Mouse (Mus musculus) testis, adult 10 weeks (tissue): ENCODE results near the gene Tsc2. TPM values are rescaled to one million over a fixed set of nuclear protein-coding genes. Genes with fewer than 3 reads are reported as not detected.

Experiments
- polyA plus RNA-seq: library from polyadenylated mRNA; stranded (reverse); fragments of 350-450 nt; fragmentation: Illumina TruSeq; extraction: RNeasy Lipid Tissue Mini Kit (QIAGEN cat#74804); gene quantifications from one replicate; pipeline ENCODE4 v1.2.3, GENCODE M21; 2014; ENCODE audit warnings: low read depth, low replicate concordance

The Tsc2 gene
- polyA plus RNA-seq: 5.8 TPM

DNA sequence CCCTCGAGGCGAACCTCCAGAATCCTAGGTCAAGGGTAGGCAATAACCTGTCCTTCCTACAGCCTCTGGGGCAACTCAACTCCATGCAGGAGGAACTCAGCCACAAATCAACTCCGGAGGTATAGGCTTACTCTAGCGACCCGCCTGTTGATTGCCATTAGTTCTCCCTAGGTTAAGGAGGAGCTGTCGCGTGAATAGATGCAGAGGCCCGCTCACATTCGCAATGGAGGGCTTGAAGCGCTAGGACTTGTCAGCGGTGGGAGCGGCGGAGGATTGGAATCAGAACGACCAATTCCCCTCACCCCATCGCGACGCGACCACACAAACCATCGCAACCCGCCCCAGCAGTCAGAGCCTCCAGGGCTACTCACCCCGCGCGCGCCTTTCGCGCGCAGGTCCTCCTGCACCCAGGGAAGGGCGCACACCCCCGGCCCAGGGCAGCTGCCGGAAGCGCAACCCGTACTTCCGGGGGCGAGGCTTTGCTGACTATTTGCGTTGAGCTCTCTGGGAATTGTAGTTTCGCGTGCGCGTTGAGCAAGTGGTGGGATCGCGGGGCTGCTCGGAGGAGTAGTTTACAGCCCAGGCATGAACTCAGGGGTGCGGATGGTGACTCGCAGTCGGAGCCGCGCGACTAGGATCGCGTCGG is at the start of gene Tsc2, which contains the start of gene Nthl1:
Gene Tsc2, minus strand, starts transcription at position 464 of the 646 bp plus-strand sequence.
Gene Nthl1, plus strand, starts transcription at position 514 of the 646 bp plus-strand sequence.

DNA sequence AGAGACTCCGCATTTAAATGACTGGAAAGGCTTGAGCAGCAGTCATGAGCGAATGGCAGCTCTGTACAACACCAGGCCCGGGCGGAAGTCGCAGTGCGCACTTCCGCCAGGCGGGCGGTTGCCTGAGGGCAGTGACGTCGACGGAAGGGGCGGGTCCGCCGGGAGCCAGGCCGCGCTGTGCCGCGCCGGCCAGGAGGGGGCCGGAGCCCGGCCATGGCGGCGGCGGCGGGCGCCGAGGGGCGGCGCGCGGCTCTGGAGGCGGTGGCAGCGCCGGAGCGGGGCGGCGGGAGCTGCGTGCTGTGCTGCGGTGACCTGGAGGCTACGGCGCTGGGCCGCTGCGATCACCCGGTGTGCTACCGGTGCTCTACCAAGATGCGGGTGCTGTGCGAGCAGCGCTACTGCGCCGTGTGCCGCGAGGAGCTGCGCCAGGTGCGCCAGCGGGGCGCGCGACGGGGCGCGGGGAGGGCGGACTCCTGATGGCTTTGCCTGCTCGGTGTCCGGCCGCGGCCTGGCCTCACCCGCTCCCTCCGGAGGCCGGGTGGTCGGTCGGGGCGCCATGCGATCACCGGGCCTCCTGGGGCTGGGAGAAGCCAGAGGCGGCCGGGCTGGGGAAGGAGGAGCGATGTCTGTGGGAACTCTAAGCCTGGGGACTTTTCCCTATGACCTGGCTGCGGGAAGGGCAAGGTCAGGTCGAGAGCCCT is 37.3 kb upstream of the Tsc2 start, which contains the start of gene Zfp598:
Gene Zfp598, plus strand, starts transcription at position 143 of the 701 bp plus-strand sequence.

DNA sequence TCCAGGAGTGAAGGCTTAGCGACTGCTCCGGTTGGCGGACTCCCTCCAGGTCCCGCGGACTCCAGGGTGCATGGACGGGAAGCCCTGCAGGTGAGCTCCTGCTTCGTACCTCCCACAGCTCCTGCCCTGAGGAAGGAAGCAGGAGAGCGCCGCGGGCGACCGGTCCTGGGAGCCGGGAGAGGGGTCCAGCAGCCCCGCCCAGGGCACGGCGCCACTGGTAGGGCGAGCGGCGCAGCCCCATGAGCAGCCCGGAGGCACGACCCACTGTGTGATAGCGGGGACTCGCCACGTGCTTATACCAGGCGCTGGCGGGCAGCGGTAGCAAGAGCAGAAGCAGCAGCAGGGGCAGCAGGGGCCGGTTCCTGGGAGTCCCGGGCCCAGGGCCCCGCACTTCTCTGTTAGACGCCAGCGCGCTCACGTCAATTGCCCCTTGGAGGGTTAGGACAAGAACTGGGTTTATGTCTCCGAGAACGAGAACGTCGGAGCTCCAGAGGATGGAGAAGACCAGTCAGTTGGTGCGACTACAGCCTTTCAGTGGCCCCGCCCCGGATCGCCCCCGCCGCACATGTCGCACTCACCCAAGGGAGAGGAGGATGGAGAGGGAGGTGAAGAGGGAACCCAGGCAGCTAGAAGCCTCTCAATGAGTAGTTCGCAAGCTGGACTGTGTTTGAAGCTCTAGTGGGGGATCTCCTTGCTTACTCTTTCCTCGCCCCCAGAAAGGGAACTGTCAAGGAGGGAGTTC is 25.8 kb upstream of the Tsc2 start, which contains the start of gene Npw:
Gene Npw, minus strand, starts transcription at position 441 of the 742 bp plus-strand sequence.

DNA sequence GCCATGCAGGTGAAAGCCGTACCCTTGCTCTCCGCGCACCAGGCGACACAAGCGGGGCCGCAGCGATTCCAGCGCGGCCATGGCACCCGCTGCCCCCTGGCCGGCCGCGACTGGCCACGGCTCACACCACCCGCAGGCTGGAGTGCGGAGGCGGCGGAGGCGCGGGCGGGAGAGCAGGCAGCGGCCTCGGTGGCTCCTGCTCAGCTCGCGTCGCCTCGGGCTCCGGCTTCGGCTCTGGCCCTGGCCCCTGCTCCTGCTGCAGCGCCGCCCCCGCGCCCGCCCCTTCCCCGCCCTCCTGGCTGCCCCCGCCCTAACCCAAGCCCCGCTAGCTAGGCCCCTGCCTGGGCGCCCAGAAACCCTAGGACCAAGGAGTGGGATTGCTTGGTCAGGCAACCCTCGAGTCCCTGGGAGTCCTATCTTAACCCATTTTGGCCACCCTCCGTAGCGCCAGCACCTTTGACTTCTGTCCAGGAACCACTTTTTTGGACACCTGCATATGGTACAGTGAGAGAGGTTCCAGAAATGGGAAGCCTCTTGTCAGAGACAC is 17.7 kb upstream of the Tsc2 start, which contains the start of gene Slc9a3r2:
Gene Slc9a3r2, minus strand, starts transcription at position 258 of the 547 bp plus-strand sequence.

DNA sequence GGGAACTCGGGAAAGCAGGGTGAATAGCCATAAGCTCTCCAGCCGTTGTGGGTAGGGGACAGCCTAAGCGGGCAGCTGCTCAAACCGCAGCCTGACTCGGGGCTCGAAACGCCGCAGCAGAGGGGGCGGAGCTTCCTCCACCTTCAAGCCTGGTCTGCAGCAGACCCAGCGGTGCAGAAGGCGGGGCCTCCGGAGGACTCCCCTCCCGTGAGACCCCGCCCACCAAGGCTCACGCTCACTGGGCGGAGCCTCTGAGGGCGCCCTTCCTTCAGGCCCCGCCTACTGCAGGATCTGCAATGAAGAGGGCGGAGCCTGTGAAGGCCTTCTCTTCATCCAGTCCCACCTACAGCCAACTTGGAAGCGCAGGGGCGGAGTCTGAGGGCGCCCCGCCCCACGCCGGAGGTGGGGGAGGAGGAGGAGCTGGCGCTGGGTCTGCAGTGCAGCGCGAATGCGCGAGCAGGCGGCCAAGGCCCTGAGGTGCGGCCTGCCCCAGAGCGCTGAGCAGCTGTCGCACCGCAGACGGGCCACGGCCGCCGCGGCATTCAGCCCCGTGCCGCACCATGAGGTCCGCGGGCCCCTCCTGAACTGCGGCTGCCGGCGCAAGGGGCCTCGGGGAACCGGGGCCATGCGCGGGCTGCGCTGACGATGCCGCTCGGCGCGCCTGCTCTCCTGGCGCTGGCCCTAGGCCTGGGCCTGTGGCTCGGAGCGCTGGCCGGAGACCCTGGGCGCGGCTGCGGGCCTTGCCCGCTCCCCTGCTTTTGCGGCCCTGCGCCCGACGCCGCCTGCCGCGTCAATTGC is 82.6 kb downstream of the Tsc2 start, which contains the start of gene Pkd1:
Gene Pkd1, plus strand, starts transcription at position 217 of the 798 bp plus-strand sequence.

Other genes with a start within 250 kb of the Tsc2 start
- 56.3 TPM for gene Rnps1, start 218.1 kb downstream of the Tsc2 start, polyA plus RNA-seq
- 2.9 TPM for gene Eci1, start 206.0 kb downstream of the Tsc2 start, polyA plus RNA-seq
- gene Dnase1l2, start 189.5 kb downstream of the Tsc2 start, polyA plus RNA-seq: 0.62 TPM
- gene E4f1, start 162.3 kb downstream of the Tsc2 start, polyA plus RNA-seq: 2.4 TPM
- 71.1 TPM for gene Pgp, start 162.2 kb downstream of the Tsc2 start, polyA plus RNA-seq
- not detected for gene Bricd5, start 158.7 kb downstream of the Tsc2 start, polyA plus RNA-seq
- gene Mlst8, start 153.6 kb downstream of the Tsc2 start, polyA plus RNA-seq: 2.2 TPM
- gene Caskin1, start 144.0 kb downstream of the Tsc2 start, polyA plus RNA-seq: 0.97 TPM
- gene Traf7, start 104.7 kb downstream of the Tsc2 start, polyA plus RNA-seq: 5.8 TPM
- 0.57 TPM for gene Rab26, start 98.4 kb downstream of the Tsc2 start, polyA plus RNA-seq
- gene Pkd1, start 82.8 kb downstream of the Tsc2 start, polyA plus RNA-seq: 1.9 TPM
- 0.10 TPM for gene Nthl1, start 50 bp upstream of the Tsc2 start, polyA plus RNA-seq
- gene Slc9a3r2, start 17.7 kb upstream of the Tsc2 start, polyA plus RNA-seq: 0.57 TPM
- not detected for gene Npw, start 25.8 kb upstream of the Tsc2 start, polyA plus RNA-seq
- gene Zfp598, start 37.1 kb upstream of the Tsc2 start, polyA plus RNA-seq: 1.4 TPM
- 0.11 TPM for gene Syngr3, start 57.3 kb upstream of the Tsc2 start, polyA plus RNA-seq
- 29.2 TPM for gene Gfer, start 63.5 kb upstream of the Tsc2 start, polyA plus RNA-seq
- gene Noxo1, start 63.6 kb upstream of the Tsc2 start, polyA plus RNA-seq: 12.7 TPM
- gene Tbl3, start 75.0 kb upstream of the Tsc2 start, polyA plus RNA-seq: 0.29 TPM
- gene Rnf151, start 85.4 kb upstream of the Tsc2 start, polyA plus RNA-seq: 46.8 TPM
- gene Rps2, start 85.5 kb upstream of the Tsc2 start, polyA plus RNA-seq: 129 TPM
- gene Ndufb10, start 91.8 kb upstream of the Tsc2 start, polyA plus RNA-seq: 69.2 TPM
- not detected for gene Rpl3l, start 95.2 kb upstream of the Tsc2 start, polyA plus RNA-seq
- gene Msrb1, start 104.0 kb upstream of the Tsc2 start, polyA plus RNA-seq: 1.1 TPM
- not detected for gene Hs3st6, start 120.4 kb upstream of the Tsc2 start, polyA plus RNA-seq
- 67.9 TPM for gene Meiob, start 171.7 kb upstream of the Tsc2 start, polyA plus RNA-seq
- 93.5 TPM for gene Hagh, start 207.5 kb upstream of the Tsc2 start, polyA plus RNA-seq
- gene Fahd1, start 217.7 kb upstream of the Tsc2 start, polyA plus RNA-seq: 25.4 TPM
- gene Igfals, start 233.4 kb upstream of the Tsc2 start, polyA plus RNA-seq: not detected